Mouse (Mus musculus) CH12.LX (cell line): ENCODE measurements at regions not wholly inside any gene's neighbourhood (a gene's known extent, or its start where the extent isn't known, plus 50 kb on each side); places are given as distances from the start of the nearest gene placed in this dataset.

ENCODE experiments used
- DNase-seq: peaks from one replicate; pipeline ENCODE4 v3.0.0-alpha.2; 2013; ENCODE audit errors: extremely low read depth
- H3K27ac ChIP-seq: 2 replicates; pipeline ENCODE4 v1.5.1; 2012; ENCODE audit warnings: low read depth, mild to moderate bottlenecking, control low read depth, moderate library complexity; ENCODE audit not compliant: insufficient read depth
- H3K27me3 ChIP-seq: replicated peaks from 2 replicates; pipeline ENCODE3; 2012; ENCODE audit warnings: inconsistent platforms
- H3K36me3 ChIP-seq, 2 experiments: replicated peaks in 1 of 2; 2 replicates each; pipeline versions ENCODE3 to v1.6.1; 2012; ENCODE audit warnings: inconsistent platforms in 1 of 2, low read length in 1 of 2, mild to moderate bottlenecking in 1 of 2, mixed read lengths in 1 of 2, moderate library complexity in 1 of 2; ENCODE audit not compliant: control insufficient read depth in 1 of 2, insufficient read depth in 1 of 2
- H3K4me1 ChIP-seq, 2 experiments: 2 replicates each; pipeline ENCODE4 v1.6.1; 2012; ENCODE audit warnings: inconsistent platforms in 1 of 2, moderate library complexity in 1 of 2; ENCODE audit not compliant: insufficient read depth in 2 of 2, control insufficient read depth in 1 of 2
- H3K4me2 ChIP-seq: 2 replicates; pipeline ENCODE4 v1.6.1; 2012; ENCODE audit warnings: low read depth, mild to moderate bottlenecking, control low read depth; ENCODE audit not compliant: poor library complexity, insufficient read depth, severe bottlenecking
- H3K4me3 ChIP-seq, 3 experiments: fragments of 150-350 bp in 1 of 3; sonication (generic) in 1 of 3; replicated peaks in 1 of 3; 2 replicates each; pipeline versions ENCODE3 to v1.5.1; 2011 to 2012; ENCODE audit warnings: low read depth in 2 of 3, low read length in 2 of 3, mild to moderate bottlenecking in 2 of 3, moderate library complexity in 2 of 3, control low read depth in 1 of 3, improper control_type of control experiment in 1 of 3, inconsistent platforms in 1 of 3, mixed read lengths in 1 of 3; ENCODE audit not compliant: poor library complexity in 1 of 3
- H3K79me2 ChIP-seq: replicated peaks from 2 replicates; pipeline ENCODE4 v1.6.1; 2012; ENCODE audit warnings: mild to moderate bottlenecking, moderate library complexity; ENCODE audit not compliant: control insufficient read depth, poor library complexity, insufficient read depth, severe bottlenecking; ENCODE audit errors: extremely low read depth
- H3K9ac ChIP-seq: 2 replicates; pipeline ENCODE4 v1.6.1; 2012; ENCODE audit warnings: low read depth, mild to moderate bottlenecking, control low read depth, moderate library complexity; ENCODE audit not compliant: insufficient read depth
- H3K9me3 ChIP-seq: replicated peaks from 2 replicates; pipeline ENCODE3; 2012; ENCODE audit warnings: low read length, inconsistent platforms, mixed read lengths
- BHLHE40 ChIP-seq: IDR thresholded peaks from 2 replicates; pipeline ENCODE4 v1.6.1; 2011; ENCODE audit warnings: mild to moderate bottlenecking, low read depth, low read length, improper control_type of control experiment
- CHD1 ChIP-seq: IDR thresholded peaks from 2 replicates; pipeline ENCODE4 v1.6.1; 2012; ENCODE audit warnings: low read depth, low read length, improper control_type of control experiment, inconsistent platforms
- CHD2 ChIP-seq: IDR thresholded peaks from 2 replicates; pipeline ENCODE4 v1.6.1; 2011; ENCODE audit warnings: low read length, improper control_type of control experiment
- CTCF ChIP-seq, 2 experiments: IDR thresholded peaks in 1 of 2; conservative IDR thresholded peaks in 1 of 2; 2 replicates each; pipeline ENCODE4 v1.5.1; 2011 to 2012; ENCODE audit warnings: low read depth in 2 of 2, low read length in 2 of 2, improper control_type of control experiment in 1 of 2, inconsistent platforms in 1 of 2, mild to moderate bottlenecking in 1 of 2, moderate library complexity in 1 of 2
- ETS1 ChIP-seq: conservative IDR thresholded peaks from 2 replicates; pipeline ENCODE4 v1.6.1; 2012; ENCODE audit warnings: low read depth, mild to moderate bottlenecking, inconsistent platforms, low read length, improper control_type of control experiment, moderate library complexity
- HCFC1 ChIP-seq: IDR thresholded peaks from 2 replicates; pipeline ENCODE4 v1.6.1; 2012; ENCODE audit warnings: low read depth, mild to moderate bottlenecking, inconsistent platforms, low read length, improper control_type of control experiment
- JUN ChIP-seq: IDR thresholded peaks from 2 replicates; pipeline ENCODE4 v1.6.1; 2011; ENCODE audit warnings: low read depth, mild to moderate bottlenecking, low read length, improper control_type of control experiment, moderate library complexity; ENCODE audit not compliant: insufficient read depth
- MAX ChIP-seq: IDR thresholded peaks from 2 replicates; pipeline ENCODE4 v1.6.1; 2011; ENCODE audit warnings: low read length, improper control_type of control experiment
- MAZ ChIP-seq: IDR thresholded peaks from 2 replicates; pipeline ENCODE4 v1.6.1; 2012; ENCODE audit warnings: low read depth, mild to moderate bottlenecking, inconsistent platforms, low read length, improper control_type of control experiment, moderate library complexity
- MXI1 ChIP-seq: IDR thresholded peaks from 2 replicates; pipeline ENCODE4 v1.6.1; 2011; ENCODE audit warnings: mild to moderate bottlenecking, low read depth, low read length, improper control_type of control experiment
- NRF1 ChIP-seq: IDR thresholded peaks from 2 replicates; pipeline ENCODE4 v1.6.1; 2014; ENCODE audit warnings: low read depth, mild to moderate bottlenecking, inconsistent platforms, low read length, improper control_type of control experiment, moderate library complexity
- PAX5 ChIP-seq: IDR thresholded peaks from 2 replicates; pipeline ENCODE4 v1.6.1; 2012; ENCODE audit warnings: low read length, inconsistent platforms, mixed read lengths
- POLR2A ChIP-seq: IDR thresholded peaks from 2 replicates; pipeline ENCODE4 v1.6.1; 2011; ENCODE audit warnings: low read depth, mild to moderate bottlenecking, improper control_type of control experiment, low read length
- RCOR1 ChIP-seq: conservative IDR thresholded peaks from 2 replicates; pipeline ENCODE4 v1.6.1; 2012; ENCODE audit warnings: low read depth, mild to moderate bottlenecking, inconsistent platforms, low read length, improper control_type of control experiment
- SIN3A ChIP-seq: IDR thresholded peaks from 2 replicates; pipeline ENCODE4 v1.6.1; 2012; ENCODE audit warnings: low read length, improper control_type of control experiment, inconsistent platforms
- SMC3 ChIP-seq: IDR thresholded peaks from 2 replicates; pipeline ENCODE4 v1.6.1; 2011; ENCODE audit warnings: low read depth, low read length, improper control_type of control experiment
- USF1 ChIP-seq: IDR thresholded peaks from 2 replicates; pipeline ENCODE4 v1.6.1; 2014; ENCODE audit warnings: low read depth, mild to moderate bottlenecking, inconsistent platforms, low read length, improper control_type of control experiment
- ZC3H11A ChIP-seq: IDR thresholded peaks from 2 replicates; pipeline ENCODE4 v1.6.1; 2012; ENCODE audit warnings: low read depth, mild to moderate bottlenecking, inconsistent platforms, low read length, improper control_type of control experiment
- ZKSCAN1 ChIP-seq: IDR thresholded peaks from 2 replicates; pipeline ENCODE4 v1.6.1; 2012; ENCODE audit warnings: low read depth, inconsistent platforms, low read length, improper control_type of control experiment, borderline replicate concordance
- ZMIZ1 ChIP-seq: IDR thresholded peaks from 2 replicates; pipeline ENCODE4 v1.6.1; 2012; ENCODE audit warnings: low read depth, mild to moderate bottlenecking, inconsistent platforms, low read length, improper control_type of control experiment
- ZNF384 ChIP-seq: IDR thresholded peaks from 2 replicates; pipeline ENCODE4 v1.6.1; 2012; ENCODE audit warnings: low read depth, low read length, improper control_type of control experiment, inconsistent platforms
- dilution Hi-C: fragments of 300-500 bp; cut with MboI; formaldehyde crosslinking; loops from 2 replicates; pipeline ENCODE4 v1.14.3; 2020; ENCODE audit warnings: low sequenced_read_pairs; ENCODE audit not compliant: extremely low pct_unique_long_range_greater_than_20kb, extremely low pct_ligation_motif_present
- in situ Hi-C: fragments of 300-500 bp; cut with MboI; formaldehyde crosslinking; loops from 3 replicates; pipeline ENCODE4 v1.14.3; 2019; ENCODE audit warnings: low sequenced_read_pairs, low pct_ligation_motif_present, low pct_unique_long_range_greater_than_20kb, mixed read lengths

GRCm38 (mm10) chr19:26093844-26094243 is 421.6 kb downstream of the Dmrt2 start:
- Histone ChIP-seq H3K36me3 (no peaks in the 10 kb centered on the region), H3K4me3 (no peak overlapping the region), H3K27ac (no peak overlapping the region), H3K4me1 (no peaks in the 10 kb centered on the region), H3K4me2 (no peak overlapping the region), H3K9ac (no peak overlapping the region), H3K27me3 (no peaks in the 10 kb centered on the region), H3K79me2 (no peaks in the 10 kb centered on the region), H3K9me3 (no peaks in the 10 kb centered on the region)
- in situ Hi-C loops (no loop called here), dilution Hi-C loops (no loop called here)
- TF ChIP-seq ZMIZ1 (no peak), SMC3 (no peak)
- DNase-seq = no peak

- in situ Hi-C loops = no loop called here
- DNase-seq = peak; percentile 1
- Histone ChIP-seq H3K4me3 (no peak overlapping the region), H3K4me2 (no peak overlapping the region), H3K9me3 (no peaks in the 10 kb centered on the region), H3K36me3 (no peaks in the 10 kb centered on the region), H3K4me1 (no peaks in the 10 kb centered on the region), H3K79me2 (no peaks in the 10 kb centered on the region), H3K27ac (no peak overlapping the region), H3K9ac (no peak overlapping the region), H3K27me3 (no peaks in the 10 kb centered on the region)
- TF ChIP-seq MXI1 (no peak), CTCF (conservative IDR thresholded peaks at IDR 0.05 in 1 of 2, IDR thresholded peaks at IDR 0.05 in 1 of 2; ENCODE audit: low read depth in 2 of 2, low read length in 2 of 2) (peak in 1 of 2 experiments; percentile 15; a peak in 1 of 4 replicates)
- dilution Hi-C loops = no loop called here
Measured at GRCm38 (mm10) chr19:26114326-26114725, 442.1 kb downstream of the Dmrt2 start.

GRCm38 (mm10) chr19:26128423-26128822 is 456.2 kb downstream of the Dmrt2 start:
- dilution Hi-C loops = no loop called here

More at GRCm38 (mm10) chr19:26128423-26128822, 456.2 kb downstream of the Dmrt2 start:
- no peaks in the 10 kb centered on the region for H3K9me3 ChIP-seq
- no peak overlapping the region for H3K9ac ChIP-seq
- H3K4me1 ChIP-seq = no peaks in the 10 kb centered on the region
- no peaks in the 10 kb centered on the region for H3K79me2 ChIP-seq
- in situ Hi-C loops = no loop called here
- no peak for TF ChIP-seq NRF1
- no peak for TF ChIP-seq BHLHE40
- TF ChIP-seq RCOR1 = no peak
- TF ChIP-seq ZC3H11A = no peak
- TF ChIP-seq HCFC1 = no peak
- TF ChIP-seq USF1 = no peak
- TF ChIP-seq SIN3A = no peak
- TF ChIP-seq ZNF384 = no peak
- TF ChIP-seq PAX5 = no peak
- TF ChIP-seq CHD2 = no peak
- no peak for TF ChIP-seq ZMIZ1
- no peak for TF ChIP-seq CHD1
- TF ChIP-seq POLR2A = no peak
- TF ChIP-seq SMC3 = no peak
- TF ChIP-seq JUN = no peak
- no peak for TF ChIP-seq ETS1
- no peak for TF ChIP-seq ZKSCAN1
- no peak for TF ChIP-seq MAX
- no peak for TF ChIP-seq MAZ
- no peaks in the 10 kb centered on the region for H3K36me3 ChIP-seq
- DNase-seq = no peak
- no peak overlapping the region for H3K4me3 ChIP-seq
- H3K4me2 ChIP-seq = no peak overlapping the region
- H3K27ac ChIP-seq = no peak overlapping the region
- H3K27me3 ChIP-seq = no peaks in the 10 kb centered on the region
